Mouse (Mus musculus) erythroblast, embryonic 14.5 days (primary cell): Measurements from ENCODE around the gene Cdc42ep5.

Experiments used
- GATA1 ChIP-seq: IDR thresholded peaks from 2 replicates; pipeline ENCODE4 v1.6.1; 2012; ENCODE audit warnings: low read length, inconsistent platforms, mixed read lengths
- TAL1 ChIP-seq: IDR thresholded peaks from 3 replicates; pipeline ENCODE4 v1.6.1; 2012; ENCODE audit warnings: low read length, inconsistent platforms, mixed read lengths

GRCm38 (mm10) chr7:4123732-4124131 lies 40.9 kb downstream of the Cdc42ep5 start:
- TF ChIP-seq GATA1 (no peak), TAL1 (no peak)
